Mouse (Mus musculus) E14TG2a.4 (cell line): ENCODE data around the gene Srsf7.

ENCODE experiments used
- CTCF ChIP-seq: conservative IDR thresholded peaks from 2 replicates; pipeline ENCODE4 v1.5.1; 2014; ENCODE audit warnings: low read length
- NANOG ChIP-seq: IDR thresholded peaks from 2 replicates; pipeline ENCODE4 v1.6.1; 2014; ENCODE audit warnings: borderline replicate concordance, low read length, mixed read lengths

- no peak for TF ChIP-seq CTCF
- no peak for TF ChIP-seq NANOG
Observed at GRCm38 (mm10) chr17:80237475-80237874, 30.4 kb upstream of the Srsf7 start.
